10 mouse cellular contexts compared by ENCODE assay signal in the genomic region with DNA sequence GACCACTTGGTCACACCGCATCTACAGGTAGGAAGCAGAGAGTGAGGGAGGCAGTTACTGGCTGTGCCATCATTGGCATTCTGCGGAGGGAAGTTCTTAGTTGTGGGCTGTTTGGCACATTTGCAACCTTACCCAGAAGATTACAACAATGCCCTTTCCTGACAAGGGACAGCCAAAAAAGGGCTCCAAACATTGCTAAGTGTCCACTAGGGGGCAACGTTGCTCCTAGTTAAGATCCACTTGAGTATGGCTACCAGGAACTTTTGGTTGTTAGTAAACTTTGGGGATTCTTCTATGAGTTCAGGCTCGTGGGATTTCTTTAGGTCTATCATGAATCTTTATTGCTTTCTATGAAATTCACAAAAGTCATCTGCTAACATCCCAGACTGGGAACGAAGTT.
DNase-seq lines count a peak whose midpoint lies in the region; ATAC-seq lines count a peak whose summit lies in the region.
"Had no signal": no experiment of that assay in that cellular context is flagged by ENCODE, and none has a peak within 500 bp of the region (broad histone marks: within the 10 kb centered on the region; RNA-seq: fewer than 3 reads in every experiment).

No protein-coding gene starts in this region.

- no peak for ATAC-seq in embryonic facial prominence, embryonic 14.5 days (ENCODE audit: low read depth)
- peak; percentile 87 for ATAC-seq in megakaryocyte progenitor cell, adult 5-6 weeks (replicated peaks; ENCODE audit: poor library complexity)

- H3K27me3 ChIP-seq in embryonic facial prominence, embryonic 14.5 days (replicated peaks; ENCODE audit: control insufficient read depth, insufficient read depth, low read length): no peaks in the 10 kb centered on the region
- H3K27me3 ChIP-seq: neural tube, embryonic 13.5 days had no signal

- DNase-seq in gastrocnemius, adult 18-20 months (ENCODE audit: low spot score): peak; percentile 41
- no peak for DNase-seq in gastrocnemius, adult 8-10 months (ENCODE audit: low spot score in 2 of 2)
- peak; percentile 17 for DNase-seq in 3134 (ENCODE audit: extremely low read depth, insufficient read length, low spot score)
- DNase-seq in adrenal gland, postnatal 36 days: peak; percentile 60 to 68
- DNase-seq in embryonic facial prominence, embryonic 14.5 days (ENCODE audit: low spot score): peak; percentile 85
- peak; percentile 57 for DNase-seq in kidney, postnatal 14 days
- peak; percentile 64 for DNase-seq in testis, postnatal 10 days (ENCODE audit: low spot score)

- H3K4me2 ChIP-seq in embryonic facial prominence, embryonic 14.5 days (ENCODE audit: low read depth, low read length): no peak overlapping the region
- H3K4me2 ChIP-seq: neural tube, embryonic 13.5 days had no signal

- peaks cover 14% of the 10 kb centered on the region for H3K9me3 ChIP-seq in embryonic facial prominence, embryonic 14.5 days (ENCODE audit: control insufficient read depth, low read length)

- H3K27ac ChIP-seq in embryonic facial prominence, embryonic 14.5 days (replicated peaks; ENCODE audit: low read depth, low read length): no peak overlapping the region
- H3K27ac ChIP-seq: neural tube, embryonic 13.5 days had no signal

- no peak overlapping the region for H3K4me3 ChIP-seq in embryonic facial prominence, embryonic 14.5 days (ENCODE audit: low read depth, low read length)
- H3K4me3 ChIP-seq: neural tube, embryonic 13.5 days had no signal

- H3K9ac ChIP-seq in embryonic facial prominence, embryonic 14.5 days (ENCODE audit: low read depth, low read length): no peak overlapping the region
- H3K9ac ChIP-seq: neural tube, embryonic 13.5 days had no signal

- H3K4me1 ChIP-seq in embryonic facial prominence, embryonic 14.5 days (ENCODE audit: control insufficient read depth, insufficient read depth, low read length): no peaks in the 10 kb centered on the region
- H3K4me1 ChIP-seq: neural tube, embryonic 13.5 days had no signal

- no peaks in the 10 kb centered on the region for H3K36me3 ChIP-seq in embryonic facial prominence, embryonic 14.5 days (ENCODE audit: control insufficient read depth, insufficient read depth, low read length)
- H3K36me3 ChIP-seq: G1E; neural tube, embryonic 13.5 days had no signal

- 26% methylated on average over 5 of the region's 5 CpGs for whole genome bisulfite sequencing in embryonic facial prominence, embryonic 14.5 days

Comparison
In these comparisons a context has a peak if more than half of its experiments do, and no peak if none do; other contexts are left out.
1. DNase-seq: peak in gastrocnemius, adult 18-20 months (single experiment), 3134 (single experiment), adrenal gland, postnatal 36 days (2 of 2), embryonic facial prominence, embryonic 14.5 days (single experiment), kidney, postnatal 14 days (single experiment) and testis, postnatal 10 days (single experiment); none in gastrocnemius, adult 8-10 months (0 of 2).